8 mouse cellular contexts compared by ENCODE assay signal in the genomic region with DNA sequence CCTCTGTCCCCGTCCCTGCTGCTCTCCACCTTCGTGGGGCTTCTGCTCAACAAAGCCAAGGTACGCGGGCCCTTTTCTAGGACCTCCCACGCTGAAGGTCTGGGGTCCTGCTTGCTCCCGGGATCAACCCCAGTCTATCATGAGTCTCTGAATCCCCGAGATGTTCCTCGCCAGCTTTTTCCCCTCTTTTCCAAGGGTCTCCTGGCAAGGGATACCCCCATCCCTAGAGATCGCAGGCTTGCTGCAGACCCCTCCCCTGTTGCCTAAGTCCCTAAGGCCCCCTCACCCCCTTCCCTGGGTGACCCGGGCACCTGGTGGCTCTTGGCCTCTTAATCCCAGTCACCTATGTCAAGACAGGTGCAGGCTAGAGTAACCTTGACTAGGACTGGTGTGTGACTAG. TPM values are rescaled to one million over a fixed set of nuclear protein-coding genes. Genes with fewer than 3 reads are reported as not detected.
A peak's percentile ranks its signal among the peaks of the same experiment; 100 is the strongest.
DNase-seq lines count a peak whose midpoint lies in the region; ATAC-seq and TF ChIP-seq lines count a peak whose summit lies in the region.

No protein-coding gene starts in this region.

- H3K27me3 ChIP-seq in kidney, adult 2 months (replicated peaks; ENCODE audit: control insufficient read depth, insufficient read depth, low read length) = no peaks in the 10 kb centered on the region
- peaks cover 27% of the 10 kb centered on the region for H3K27me3 ChIP-seq in hindbrain, embryonic 11.5 days (ENCODE audit: control insufficient read depth, insufficient read depth, low read length)
- H3K27me3 ChIP-seq in midbrain, embryonic 14.5 days (ENCODE audit: control insufficient read depth, insufficient read depth, low read length) = peaks cover 26% of the 10 kb centered on the region

- TF ChIP-seq CTCF in kidney, adult 2 months (conservative IDR thresholded peaks at IDR 0.05; ENCODE audit: insufficient read depth, insufficient read length, low read depth, low read length) = no peak
- TF ChIP-seq CTCF in bone marrow macrophage, adult 2 months (IDR thresholded peaks at IDR 0.05; ENCODE audit: low read depth, low read length) = no peak

- peak overlapping the region; percentile 92 for H3K4me2 ChIP-seq in hindbrain, embryonic 11.5 days (replicated peaks; ENCODE audit: low read depth, low read length)
- H3K4me2 ChIP-seq in midbrain, embryonic 14.5 days (ENCODE audit: low read length) = peak overlapping the region; percentile 99

- H3K4me1 ChIP-seq in kidney, adult 2 months (ENCODE audit: control insufficient read depth, insufficient read depth, low read length) = peaks cover 27% of the 10 kb centered on the region
- H3K4me1 ChIP-seq in bone marrow macrophage, adult 2 months (ENCODE audit: control insufficient read depth, insufficient read depth, low read length) = peaks cover 40% of the 10 kb centered on the region
- peaks cover 11% of the 10 kb centered on the region; the same call in 1 of the 2 replicates for H3K4me1 ChIP-seq in hindbrain, embryonic 11.5 days (replicated peaks; ENCODE audit: control insufficient read depth, insufficient read depth, low read length)
- H3K4me1 ChIP-seq in midbrain, embryonic 14.5 days (ENCODE audit: control insufficient read depth, insufficient read depth, low read length) = peaks cover 7% of the 10 kb centered on the region

- H3K9ac ChIP-seq in hindbrain, embryonic 11.5 days (ENCODE audit: low read depth, low read length) = peak overlapping the region; percentile 62
- peak overlapping the region; percentile 69 for H3K9ac ChIP-seq in midbrain, embryonic 14.5 days (replicated peaks; ENCODE audit: low read length)

- DNase-seq in kidney, adult 2 months = no peak
- no peak for DNase-seq in kidney, adult 18-20 months
- no peak for DNase-seq in hindbrain, embryonic 11.5 days (ENCODE audit: low spot score)
- peak; percentile 41 for DNase-seq in midbrain, embryonic 14.5 days
- DNase-seq in gastrocnemius, adult 18-20 months (ENCODE audit: low spot score) = no peak
- DNase-seq in MN1 (ENCODE audit: low spot score) = no peak

- no peaks in the 10 kb centered on the region for H3K9me3 ChIP-seq in hindbrain, embryonic 11.5 days (ENCODE audit: control insufficient read depth, low read length)
- H3K9me3 ChIP-seq in midbrain, embryonic 14.5 days (ENCODE audit: control insufficient read depth, low read length) = no peaks in the 10 kb centered on the region

- H3K27ac ChIP-seq in kidney, adult 2 months (ENCODE audit: insufficient read depth, low read depth, low read length) = peak overlapping the region; percentile 99
- H3K27ac ChIP-seq in bone marrow macrophage, adult 2 months (ENCODE audit: insufficient read depth, low read depth, low read length) = no peak overlapping the region
- no peak overlapping the region for H3K27ac ChIP-seq in hindbrain, embryonic 11.5 days (ENCODE audit: low read depth, low read length)
- H3K27ac ChIP-seq in midbrain, embryonic 14.5 days (replicated peaks; ENCODE audit: low read depth, low read length) = no peak overlapping the region

- peak; percentile 20 for ATAC-seq in hindbrain, embryonic 11.5 days (ENCODE audit: low FRiP score)
- peak; percentile 38; the same call in 1 of the 2 replicates for ATAC-seq in midbrain, embryonic 14.5 days (ENCODE audit: low FRiP score, low TSS enrichment)
- ATAC-seq in inflammation-experienced regulatory T-cells, adult 6 months = no peak

- 6% methylated on average over 10 of the region's 10 CpGs for WGBS in kidney, adult 2 months
- WGBS in hindbrain, embryonic 11.5 days = 5% methylated on average over 10 of the region's 10 CpGs
- 3% methylated on average over 10 of the region's 10 CpGs for WGBS in midbrain, embryonic 14.5 days

- peak overlapping the region; percentile 81 for H3K4me3 ChIP-seq in kidney, adult 2 months (ENCODE audit: insufficient read depth, low read depth, low read length)
- peak overlapping the region; percentile 52 for H3K4me3 ChIP-seq in bone marrow macrophage, adult 2 months (ENCODE audit: insufficient read depth, low read length)
- peak overlapping the region; percentile 48 for H3K4me3 ChIP-seq in hindbrain, embryonic 11.5 days (ENCODE audit: low read depth, low read length)
- peak overlapping the region; percentile 50 for H3K4me3 ChIP-seq in midbrain, embryonic 14.5 days (replicated peaks; ENCODE audit: low read depth, low read length)

- peaks cover 2% of the 10 kb centered on the region for H3K36me3 ChIP-seq in kidney, adult 2 months (ENCODE audit: control insufficient read depth, insufficient read depth, low read length)
- H3K36me3 ChIP-seq in hindbrain, embryonic 11.5 days (ENCODE audit: control insufficient read depth, insufficient read depth, low read length) = no peaks in the 10 kb centered on the region
- no peaks in the 10 kb centered on the region for H3K36me3 ChIP-seq in midbrain, embryonic 14.5 days (ENCODE audit: control insufficient read depth, insufficient read depth, low read length)

- TF ChIP-seq POLR2A in kidney, adult 2 months (IDR thresholded peaks at IDR 0.05; ENCODE audit: low read depth, low read length) = no peak
- no peak for TF ChIP-seq POLR2A in bone marrow macrophage, adult 2 months (IDR thresholded peaks at IDR 0.05; ENCODE audit: borderline replicate concordance, low read depth, low read length)

RNA-seq across cellular contexts. Expression of a gene that starts 16.3 kb away (rescaled TPM):
- polyA plus RNA-seq in kidney, adult 2 months (2012; rRNA removed) = 4.4 and 5.4 TPM in 2 replicates
- polyA plus RNA-seq in bone marrow macrophage, adult 2 months (2012; ENCODE audit: insufficient read depth, insufficient read length, missing spikeins) = not detected in 2 replicates
- 0.10 and 0.23 TPM in 2 replicates for polyA plus RNA-seq in hindbrain, embryonic 11.5 days (2014; fragmentation: Nextera tagmentation; extraction: Ambion mirVana)
- 0.09 and 0.11 TPM in 2 replicates for polyA plus RNA-seq in midbrain, embryonic 14.5 days (2014; fragmentation: Nextera tagmentation; extraction: Ambion mirVana)
- total RNA-seq in gastrocnemius, adult 18-20 months (2021) = not detected
- polyA plus RNA-seq in inflammation-experienced regulatory T-cells, adult 6 months (2017; shearing (Covaris generic)) = not detected

RNA-seq across cellular contexts. Expression of a gene that starts 18.5 kb away (rescaled TPM):
- 55.5 and 66.8 TPM in 2 replicates for polyA plus RNA-seq in kidney, adult 2 months (2012; rRNA removed)
- polyA plus RNA-seq in bone marrow macrophage, adult 2 months (2012; ENCODE audit: insufficient read depth, insufficient read length, missing spikeins) = 3.2 and 4.3 TPM in 2 replicates
- polyA plus RNA-seq in hindbrain, embryonic 11.5 days (2014; fragmentation: Nextera tagmentation; extraction: Ambion mirVana) = 11.4 and 13.9 TPM in 2 replicates
- polyA plus RNA-seq in midbrain, embryonic 14.5 days (2014; fragmentation: Nextera tagmentation; extraction: Ambion mirVana) = 6.6 and 9.4 TPM in 2 replicates
- 100 to 1,000 TPM; 125 to 221 TPM for total RNA-seq in gastrocnemius, adult 18-20 months (2021)
- 1 to 10 TPM in 2 of 3 experiments, under 1 TPM in 1; 0.53 to 5.0 (median 2.2) TPM for polyA plus RNA-seq in inflammation-experienced regulatory T-cells, adult 6 months (2017; shearing (Covaris generic))

RNA-seq across cellular contexts. Expression of a gene that starts 21.8 kb away (rescaled TPM):
- 16.8 and 19.6 TPM in 2 replicates for polyA plus RNA-seq in kidney, adult 2 months (2012; rRNA removed)
- not detected in 2 replicates for polyA plus RNA-seq in bone marrow macrophage, adult 2 months (2012; ENCODE audit: insufficient read depth, insufficient read length, missing spikeins)
- polyA plus RNA-seq in hindbrain, embryonic 11.5 days (2014; fragmentation: Nextera tagmentation; extraction: Ambion mirVana) = 0.82 and 1.2 TPM in 2 replicates
- polyA plus RNA-seq in midbrain, embryonic 14.5 days (2014; fragmentation: Nextera tagmentation; extraction: Ambion mirVana) = 3.7 and 4.0 TPM in 2 replicates
- 1 to 10 TPM; 3.9 to 5.4 TPM for total RNA-seq in gastrocnemius, adult 18-20 months (2021)
- polyA plus RNA-seq in inflammation-experienced regulatory T-cells, adult 6 months (2017; shearing (Covaris generic)) = not detected

RNA-seq across cellular contexts. Expression of a gene that starts 28.0 kb away (rescaled TPM):
- not detected in 2 replicates for polyA plus RNA-seq in kidney, adult 2 months (2012; rRNA removed)
- polyA plus RNA-seq in bone marrow macrophage, adult 2 months (2012; ENCODE audit: insufficient read depth, insufficient read length, missing spikeins) = not detected in 2 replicates
- 0.29 and 0.38 TPM in 2 replicates for polyA plus RNA-seq in hindbrain, embryonic 11.5 days (2014; fragmentation: Nextera tagmentation; extraction: Ambion mirVana)
- polyA plus RNA-seq in midbrain, embryonic 14.5 days (2014; fragmentation: Nextera tagmentation; extraction: Ambion mirVana) = 0.11 and 0.12 TPM in 2 replicates
- total RNA-seq in gastrocnemius, adult 18-20 months (2021) = 1 to 10 TPM in 1 of 2 experiments, under 1 TPM in 1; 0.43 to 1.9 TPM
- not detected for polyA plus RNA-seq in inflammation-experienced regulatory T-cells, adult 6 months (2017; shearing (Covaris generic))

RNA-seq across cellular contexts. Expression of a gene that starts 28.0 kb away (rescaled TPM):
- polyA plus RNA-seq in kidney, adult 2 months (2012; rRNA removed) = 28.8 and 30.9 TPM in 2 replicates
- polyA plus RNA-seq in bone marrow macrophage, adult 2 months (2012; ENCODE audit: insufficient read depth, insufficient read length, missing spikeins) = 24.2 and 25.0 TPM in 2 replicates
- polyA plus RNA-seq in hindbrain, embryonic 11.5 days (2014; fragmentation: Nextera tagmentation; extraction: Ambion mirVana) = 43.7 and 51.8 TPM in 2 replicates
- polyA plus RNA-seq in midbrain, embryonic 14.5 days (2014; fragmentation: Nextera tagmentation; extraction: Ambion mirVana) = 25.7 and 29.9 TPM in 2 replicates
- total RNA-seq in gastrocnemius, adult 18-20 months (2021) = 1 to 10 TPM; 1.5 to 3.0 TPM
- 1 to 10 TPM; 3.9 to 8.2 (median 6.0) TPM for polyA plus RNA-seq in inflammation-experienced regulatory T-cells, adult 6 months (2017; shearing (Covaris generic))
